Mouse (Mus musculus): Measurements from ENCODE around the gene Bckdk.

DNA sequence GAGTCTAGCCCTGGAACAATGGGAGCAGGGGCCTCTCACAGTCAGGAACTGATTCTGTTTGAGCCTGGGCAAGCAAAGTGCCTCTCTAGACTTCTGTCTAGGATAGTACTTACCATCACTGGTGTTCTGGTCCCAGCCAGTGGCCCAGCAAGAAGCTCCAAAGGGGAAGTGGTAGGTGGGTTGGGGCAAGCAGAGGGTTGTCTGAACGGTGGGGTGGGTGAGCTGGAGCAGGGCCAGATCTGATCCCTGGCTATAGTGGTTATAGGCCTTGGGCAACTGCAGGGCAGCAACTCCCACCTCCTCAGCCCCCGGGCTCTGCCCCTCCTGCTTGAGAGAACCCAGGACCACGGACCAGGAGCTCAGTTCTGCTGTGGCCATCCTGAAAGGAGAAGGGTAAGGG, 15.1 kb upstream of the Bckdk start:
- TF ChIP-seq GATA1 (IDR thresholded peaks at IDR 0.05; ENCODE audit: borderline replicate concordance, low read length) (no peak), FLI1 (IDR thresholded peaks at IDR 0.05; ENCODE audit: low read length) (no peak)

All from megakaryocyte, embryonic 14.5 days (primary cell).